Mouse (Mus musculus): ENCODE measurements around the gene Gldc.

The Gldc gene

GRCm38 (mm10) chr19:30158189-30158588 lies 17.0 kb downstream of the Gldc start:
- no peak for DNase-seq (ENCODE audit: low spot score)

DNA sequence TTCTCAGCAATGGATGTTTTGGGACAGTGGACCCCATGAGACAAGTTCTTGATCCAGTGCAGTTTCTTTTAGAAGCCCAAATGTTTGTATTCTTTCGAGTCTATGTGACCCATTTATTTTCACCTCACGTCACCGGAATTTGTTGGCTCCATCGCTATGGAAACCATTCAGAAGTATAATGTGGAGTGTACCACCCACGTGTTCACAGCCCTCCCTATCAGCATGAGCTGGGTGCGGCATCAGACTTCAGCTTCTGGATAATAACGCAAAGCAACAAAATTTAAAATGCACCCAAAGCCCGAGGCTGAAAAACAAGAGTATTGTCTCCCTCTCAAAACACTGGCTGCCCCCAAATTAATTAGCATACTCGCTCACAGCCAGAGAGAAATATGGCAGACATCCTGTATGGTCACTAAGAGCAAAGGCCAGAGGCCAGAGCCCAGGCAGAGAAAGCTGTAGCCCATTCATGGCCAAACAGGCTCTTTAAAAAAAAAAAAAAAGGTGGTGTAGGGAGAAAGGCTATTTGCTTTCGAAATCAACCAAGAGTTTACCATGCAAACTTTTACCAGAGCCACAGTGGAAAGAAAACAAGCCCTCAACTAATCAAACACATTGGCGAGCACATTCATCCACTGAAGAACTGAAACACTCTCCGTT lies 18.1 kb downstream of the Gldc start:
- DNase-seq (ENCODE audit: low spot score): peak; percentile 66

- DNase-seq (ENCODE audit: low spot score): peak; percentile 69
Observed at GRCm38 (mm10) chr19:30153729-30154128, 21.5 kb downstream of the Gldc start.

GRCm38 (mm10) chr19:30151290-30151689 lies 23.9 kb downstream of the Gldc start:
- DNase-seq (ENCODE audit: low spot score): no peak

- DNase-seq (ENCODE audit: low spot score): peak; percentile 54
Observed at GRCm38 (mm10) chr19:30149238-30149805, 25.9 kb downstream of the Gldc start.

DNA sequence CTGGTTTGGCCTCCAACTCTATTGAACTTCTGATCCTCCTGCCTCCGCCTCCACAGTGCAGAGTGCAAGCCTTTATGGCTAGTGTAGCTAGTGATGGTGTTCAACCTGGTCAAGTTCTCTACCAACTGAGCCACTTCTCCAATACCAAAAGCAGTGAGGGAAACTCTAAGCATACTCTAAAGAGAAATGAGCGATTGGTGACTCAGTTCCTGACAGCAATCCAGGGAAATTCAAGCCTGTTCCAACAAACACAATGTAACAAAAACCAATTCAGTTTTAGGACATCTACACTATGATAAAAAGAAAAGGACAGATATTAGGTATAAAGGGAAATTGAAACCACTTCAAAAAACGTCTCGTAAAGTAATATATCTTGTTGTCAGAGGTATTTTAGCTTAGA lies 27.9 kb downstream of the Gldc start:
- DNase-seq (ENCODE audit: low spot score): no peak

- DNase-seq (ENCODE audit: low spot score): no peak
Observed at GRCm38 (mm10) chr19:30146761-30147160, 28.5 kb downstream of the Gldc start.

GRCm38 (mm10) chr19:30145106-30145505 lies 30.1 kb downstream of the Gldc start:
- no peak for DNase-seq (ENCODE audit: low spot score)

DNA sequence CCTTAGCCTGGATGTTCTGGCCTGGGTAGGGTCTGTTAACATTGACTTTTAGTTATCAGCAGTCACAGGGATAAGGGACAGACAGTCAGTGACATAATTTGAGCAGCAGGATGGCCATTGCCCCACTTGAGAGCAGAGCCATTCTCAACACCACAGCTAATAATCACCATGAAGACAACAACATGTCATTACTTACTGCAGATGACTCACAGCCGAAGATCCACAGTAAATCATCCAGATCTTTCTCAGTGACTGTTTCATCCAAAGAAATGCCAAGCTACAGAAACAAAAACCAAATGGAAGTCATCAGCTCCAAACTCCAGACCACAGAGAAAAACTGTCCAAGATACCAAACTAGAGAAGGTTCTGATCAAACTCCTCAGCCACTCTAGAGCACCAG lies 38.9 kb downstream of the Gldc start:
- no peak for DNase-seq (ENCODE audit: low spot score)

- DNase-seq (ENCODE audit: low spot score): peak; percentile 21
Observed at GRCm38 (mm10) chr19:30128177-30128576, 47.1 kb downstream of the Gldc start.

DNA sequence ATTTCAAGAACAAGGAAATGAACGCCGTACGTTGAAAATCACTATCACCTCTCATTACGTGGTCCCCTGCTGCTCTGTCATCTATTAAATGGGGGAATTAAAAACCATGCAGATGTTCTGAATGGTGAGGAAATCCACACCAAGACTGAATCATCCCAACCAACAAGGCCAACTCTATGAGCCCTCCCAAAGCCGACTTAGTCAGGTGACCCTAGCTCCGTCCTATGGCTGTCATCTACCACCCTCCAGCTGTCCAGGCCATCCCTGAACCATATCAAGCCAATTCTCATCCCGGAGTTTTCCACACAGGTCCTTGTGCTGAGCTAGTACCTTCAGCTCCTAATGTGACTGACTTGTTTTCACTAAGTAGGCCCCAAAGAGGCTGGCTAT lies 49.6 kb downstream of the Gldc start:
- no peak for DNase-seq (ENCODE audit: low spot score)

DNA sequence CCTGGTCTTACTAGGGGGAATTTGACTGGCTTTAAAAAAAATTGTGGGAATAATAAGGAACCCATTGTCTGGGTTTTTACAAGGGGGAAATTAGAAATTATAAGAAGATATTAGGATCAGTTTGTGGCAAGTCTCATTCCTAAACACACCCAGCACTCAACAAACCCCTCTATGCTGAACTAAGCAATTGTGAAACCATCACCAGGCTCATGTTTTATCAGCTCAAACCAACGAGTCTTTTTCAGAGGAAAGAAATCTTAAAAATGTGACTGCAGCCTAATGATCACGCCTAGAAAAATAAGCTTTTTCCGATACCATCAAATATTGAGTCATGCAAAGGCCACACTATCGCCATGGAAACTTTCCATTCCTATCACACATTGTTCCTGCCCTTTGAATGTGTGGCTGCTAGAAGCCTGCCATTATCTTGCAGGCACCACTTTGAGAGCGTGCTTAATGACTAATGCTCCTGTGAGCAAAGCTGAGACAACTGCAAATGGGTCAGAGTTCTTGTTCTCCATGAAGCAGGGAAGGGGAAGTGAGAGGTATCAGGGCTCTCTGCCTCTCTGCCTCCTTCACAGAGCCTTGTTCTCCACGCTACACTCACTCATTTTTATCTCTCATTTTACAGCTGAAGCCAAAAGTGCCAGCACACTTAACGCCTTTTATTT lies 50.1 kb downstream of the Gldc start:
- no peak for DNase-seq (ENCODE audit: low spot score)

DNA sequence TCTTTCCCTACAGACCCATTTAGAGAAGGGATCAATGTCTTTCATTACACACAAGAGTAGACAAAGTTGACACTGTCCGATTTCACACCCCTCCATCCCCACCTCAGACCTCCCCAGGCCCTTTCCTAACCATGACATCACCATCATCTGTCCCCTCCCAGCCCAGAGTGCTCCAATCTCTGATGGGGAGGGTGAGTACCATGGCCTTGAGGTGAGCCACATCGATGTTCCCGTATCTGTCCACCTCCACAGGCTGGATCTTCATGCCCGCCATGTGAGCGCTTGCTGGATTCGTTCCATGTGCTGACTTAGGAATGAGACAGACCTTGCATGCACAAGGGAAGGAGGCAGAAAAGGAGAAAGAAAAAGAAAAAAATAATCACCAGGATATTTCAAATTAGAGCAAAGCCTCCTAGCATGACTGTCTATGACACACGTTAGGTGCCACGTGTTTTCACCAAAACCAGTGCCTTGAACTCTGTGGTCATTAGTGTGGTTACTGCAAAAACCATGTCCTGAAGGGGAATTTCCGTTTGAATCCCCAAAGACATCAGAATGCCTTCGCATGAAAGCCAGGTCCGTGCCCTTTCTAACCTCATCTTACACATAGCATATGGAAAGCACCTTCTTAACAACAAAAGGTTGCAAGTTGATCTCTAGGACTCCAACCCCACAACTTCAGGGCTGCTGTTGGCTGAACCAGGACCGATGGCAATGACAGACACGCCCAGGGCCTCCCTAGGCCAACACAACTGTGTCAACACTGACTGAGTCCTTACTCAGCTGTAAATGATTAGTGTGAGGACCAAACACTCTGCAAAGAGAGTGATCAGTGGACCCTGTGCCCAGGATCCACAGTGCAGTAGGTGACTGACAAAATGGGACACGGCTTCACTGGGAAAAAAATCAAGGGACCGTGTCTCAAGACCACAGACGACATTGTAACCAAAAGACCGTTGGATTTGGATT lies 56.6 kb downstream of the Gldc start:
- peak; percentile 13 for DNase-seq (ENCODE audit: low spot score)

DNA sequence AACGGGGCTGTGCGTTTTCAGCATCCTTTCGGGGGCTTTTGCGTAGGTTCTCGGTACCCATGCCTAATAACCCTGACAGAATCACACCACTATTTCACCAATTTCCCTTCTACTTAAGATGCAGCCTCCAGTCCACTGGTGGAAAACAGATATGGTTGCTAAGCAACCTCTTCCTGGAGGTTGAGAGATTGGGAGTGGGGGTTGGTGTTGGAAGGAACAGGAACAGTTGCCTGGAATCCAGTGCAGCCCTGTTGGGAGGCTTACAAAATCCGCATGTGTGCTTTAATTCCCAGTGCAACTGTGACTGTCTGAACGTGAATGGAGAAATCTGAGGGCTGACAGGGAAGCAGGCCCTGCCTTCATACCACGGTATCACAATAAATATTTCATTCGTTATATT lies 57.5 kb downstream of the Gldc start:
- peak; percentile 44 for DNase-seq (ENCODE audit: low spot score)

GRCm38 (mm10) chr19:30117241-30117640 lies 58.0 kb downstream of the Gldc start:
- no peak for DNase-seq (ENCODE audit: low spot score)

DNA sequence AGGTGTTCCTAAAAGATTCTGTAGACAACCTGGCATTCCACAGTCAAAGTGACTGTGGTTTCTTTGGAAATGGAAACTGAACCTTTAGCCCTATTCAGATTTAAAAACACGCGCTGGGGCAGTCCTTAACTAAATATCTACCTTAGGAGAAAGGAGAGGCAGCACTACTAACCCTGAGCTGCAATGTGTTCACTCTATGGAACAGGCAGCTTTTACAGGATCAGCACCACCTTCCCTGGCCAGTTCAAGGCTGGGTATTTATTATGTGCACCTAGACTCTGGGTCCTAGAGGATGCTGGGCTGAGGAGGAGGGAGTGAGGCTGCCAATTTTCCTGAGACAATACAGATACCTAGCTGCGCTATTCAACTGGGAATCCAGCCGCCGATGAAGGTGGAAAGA lies 59.6 kb downstream of the Gldc start:
- DNase-seq (ENCODE audit: low spot score): no peak

GRCm38 (mm10) chr19:30114919-30115441 lies 60.2 kb downstream of the Gldc start:
- DNase-seq (ENCODE audit: low spot score): peak; percentile 39

DNA sequence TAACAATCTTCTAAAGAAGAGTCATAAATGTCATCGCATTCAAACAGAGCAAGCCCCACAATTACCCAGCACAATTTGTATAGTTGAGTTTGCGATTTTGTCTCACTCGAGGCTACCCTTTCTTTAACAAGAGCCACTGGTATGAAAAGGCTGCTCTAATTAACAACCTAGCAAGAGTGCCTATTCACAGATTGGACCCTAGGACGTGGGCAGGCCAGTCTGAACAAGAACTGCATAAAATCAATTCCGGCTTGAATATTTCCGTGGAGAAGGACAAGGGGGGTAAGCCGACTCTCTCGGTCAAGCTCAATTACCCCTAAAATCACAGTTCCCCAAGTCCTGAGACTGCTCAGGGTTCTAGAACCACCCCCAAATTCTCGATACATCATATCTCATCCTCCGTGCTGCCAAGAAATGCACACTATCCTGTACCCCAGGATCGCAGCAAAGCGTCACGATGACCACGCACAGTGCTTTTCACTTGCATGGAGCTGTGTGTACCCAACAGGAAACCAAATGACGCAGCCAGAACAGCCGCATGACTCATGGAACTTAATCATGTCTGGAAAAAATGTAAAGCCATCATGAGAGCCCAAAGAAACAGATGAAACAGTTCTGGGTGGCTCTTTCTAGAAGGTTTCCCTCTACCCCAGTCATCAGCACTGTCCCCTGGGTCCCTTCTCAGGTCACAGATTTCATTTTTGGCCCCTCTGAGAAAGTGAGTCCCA lies 62.1 kb downstream of the Gldc start:
- DNase-seq (ENCODE audit: low spot score): no peak

DNA sequence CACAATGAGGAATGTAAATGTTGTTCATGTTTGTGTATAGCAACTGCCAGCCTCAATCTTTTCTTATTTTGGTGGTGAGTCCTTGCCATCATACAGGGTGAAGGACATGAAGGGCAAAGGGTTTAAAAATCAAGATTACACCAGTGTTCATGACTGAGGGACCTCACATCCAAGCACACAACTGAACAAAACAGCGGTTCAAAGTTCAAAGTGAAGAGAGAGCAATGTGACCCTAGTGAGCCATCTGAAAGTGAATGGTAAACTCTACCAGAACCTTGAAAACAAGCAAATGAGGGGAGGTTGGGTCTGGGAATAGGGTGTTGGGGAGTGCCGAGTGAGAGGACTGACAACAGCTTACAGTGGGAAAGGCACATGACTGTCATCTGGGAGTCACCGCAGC lies 63.8 kb downstream of the Gldc start:
- DNase-seq (ENCODE audit: low spot score): no peak

DNA sequence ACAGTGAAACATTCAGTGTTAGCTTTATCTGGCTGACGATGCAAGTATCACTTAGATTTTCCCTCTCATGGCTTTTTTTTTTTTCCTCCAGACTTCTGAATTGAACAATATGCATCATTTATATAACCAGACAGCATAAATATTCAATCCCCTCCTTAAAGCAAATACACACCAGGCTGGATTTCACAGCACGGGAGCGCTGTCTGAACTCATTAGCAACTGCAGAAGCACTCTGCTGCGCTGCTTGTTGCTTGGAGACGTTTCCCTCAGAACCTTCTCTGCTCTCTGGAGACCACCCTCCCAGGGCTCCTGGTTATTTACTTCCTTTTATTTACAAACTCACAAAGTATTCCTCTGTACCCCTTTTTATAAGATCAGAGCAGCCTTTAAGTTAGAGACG lies 66.1 kb downstream of the Gldc start:
- DNase-seq (ENCODE audit: low spot score): no peak

DNA sequence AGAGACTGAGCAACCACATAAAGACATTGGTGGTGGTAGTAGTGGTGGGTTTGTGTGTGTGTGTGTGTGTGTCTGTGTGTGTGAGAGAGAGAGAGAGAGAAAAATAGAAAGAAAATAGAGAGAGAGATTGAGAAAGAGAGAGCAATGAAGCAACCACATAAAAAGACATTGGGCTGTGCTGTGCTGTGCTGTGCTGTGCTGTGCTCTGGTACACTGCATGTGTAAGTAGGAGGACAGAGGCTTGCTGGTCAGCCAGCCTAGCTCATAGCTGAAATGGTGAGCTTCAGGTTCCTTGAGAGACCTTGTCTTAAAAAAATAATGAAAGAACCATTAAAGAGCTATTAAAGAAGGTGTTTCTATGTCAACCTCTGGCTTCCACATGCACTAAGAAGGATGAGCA lies 66.6 kb downstream of the Gldc start:
- DNase-seq (ENCODE audit: low spot score): no peak

Data from embryo, embryonic 10 days (tissue).